Mouse (Mus musculus): ENCODE data around the gene Elobl. TPM values are rescaled to one million over a fixed set of nuclear protein-coding genes. Genes with fewer than 3 reads are reported as not detected.

Gene Elobl
- polyA plus RNA-seq (2014; fragmentation: Illumina TruSeq; extraction: RNeasy Lipid Tissue Mini Kit (QIAGEN cat#74804); ENCODE audit: low read depth, low replicate concordance): not detected

GRCm38 (mm10) chr11:88966881-88967361 is at the start of gene Elobl:
Gene Elobl (minus strand): TSS chr11:88966931.

GRCm38 (mm10) chr11:88998974-88999722 is 32.4 kb upstream of the Elobl start, which contains the start of gene Trim25:
Gene Trim25 (plus strand): TSS chr11:88999376.

GRCm38 (mm10) chr11:88970202-88970732 is 3.5 kb upstream of the Elobl start, which contains the start of gene Coil:
Gene Coil (plus strand): TSS chr11:88970252.

GRCm38 (mm10) chr11:88955217-88955969 is 11.3 kb downstream of the Elobl start, which contains the start of gene Scpep1:
Gene Scpep1 (minus strand): TSS chr11:88955465.

Other genes with a start within 250 kb of the Elobl start
- gene Msi2, start 248.4 kb downstream of the Elobl start, polyA plus RNA-seq (2014; fragmentation: Illumina TruSeq; extraction: RNeasy Lipid Tissue Mini Kit (QIAGEN cat#74804); ENCODE audit: low read depth, low replicate concordance): 88.0 TPM
- gene Akap1, start 102.3 kb downstream of the Elobl start, polyA plus RNA-seq (2014; fragmentation: Illumina TruSeq; extraction: RNeasy Lipid Tissue Mini Kit (QIAGEN cat#74804); ENCODE audit: low read depth, low replicate concordance): 25.0 TPM
- gene Scpep1, start 11.5 kb downstream of the Elobl start, polyA plus RNA-seq (2014; fragmentation: Illumina TruSeq; extraction: RNeasy Lipid Tissue Mini Kit (QIAGEN cat#74804); ENCODE audit: low read depth, low replicate concordance): 25.8 TPM
- gene Coil, start 3.3 kb upstream of the Elobl start, polyA plus RNA-seq (2014; fragmentation: Illumina TruSeq; extraction: RNeasy Lipid Tissue Mini Kit (QIAGEN cat#74804); ENCODE audit: low read depth, low replicate concordance): 7.3 TPM
- 56.3 TPM for gene Trim25, start 32.4 kb upstream of the Elobl start, polyA plus RNA-seq (2014; fragmentation: Illumina TruSeq; extraction: RNeasy Lipid Tissue Mini Kit (QIAGEN cat#74804); ENCODE audit: low read depth, low replicate concordance)
- gene Dgke, start 99.9 kb upstream of the Elobl start, polyA plus RNA-seq (2014; fragmentation: Illumina TruSeq; extraction: RNeasy Lipid Tissue Mini Kit (QIAGEN cat#74804); ENCODE audit: low read depth, low replicate concordance): 10.7 TPM
- not detected for gene Gm525, start 106.9 kb upstream of the Elobl start, polyA plus RNA-seq (2014; fragmentation: Illumina TruSeq; extraction: RNeasy Lipid Tissue Mini Kit (QIAGEN cat#74804); ENCODE audit: low read depth, low replicate concordance)

All from sigmoid colon, adult 10 weeks (tissue).